Mouse (Mus musculus): ENCODE data around the gene Fam107b.

DNA sequence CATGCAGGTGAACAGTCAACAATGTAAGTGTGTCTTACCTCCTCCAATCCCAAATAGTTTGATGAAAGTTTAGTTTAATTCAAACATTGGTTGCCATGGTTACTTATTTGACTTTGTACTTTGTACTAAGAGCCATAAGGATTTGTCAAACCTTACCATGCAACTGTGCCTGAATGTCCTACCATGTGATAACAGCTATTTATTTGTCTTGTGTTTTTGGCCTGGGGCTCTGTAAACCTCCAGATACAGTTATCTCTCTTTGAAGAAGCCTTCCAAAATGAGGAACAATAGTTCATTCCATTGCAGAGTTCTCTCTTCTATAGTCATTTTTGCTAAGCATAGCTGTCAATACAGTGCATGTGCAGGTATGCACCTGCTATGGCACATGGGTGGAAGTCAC lies 72.7 kb downstream of the Fam107b start:
- no peak for TF ChIP-seq CTCF (IDR thresholded peaks at IDR 0.05; ENCODE audit: extremely low read depth, insufficient read depth, insufficient read length, insufficient replicate concordance)
- no peak for TF ChIP-seq POLR2A (IDR thresholded peaks at IDR 0.05; ENCODE audit: low read depth, low read length)
